Mouse (Mus musculus) intestine, embryonic 16.5 days (tissue): ENCODE measurements around the gene Aamp. TPM values are rescaled to one million over a fixed set of nuclear protein-coding genes. Genes with fewer than 3 reads are reported as not detected.

Source experiments
- ATAC-seq: fragments of 200-750 bp; cut with Nextera tagmentation; 2 replicates; pipeline ENCODE4 v1.8.0; 2017; ENCODE audit warnings: moderate TSS enrichment, moderate library complexity
- H3K27ac ChIP-seq: fragments of 300-500 bp; sonication (generic); 2 replicates; pipeline ENCODE4 v1.5.1; 2014; ENCODE audit warnings: mild to moderate bottlenecking, low read length
- H3K27me3 ChIP-seq: fragments of 300-500 bp; sonication (generic); replicated peaks from 2 replicates; pipeline ENCODE4 v1.6.1; 2014; ENCODE audit warnings: low read length, control low read depth, mixed read lengths; ENCODE audit not compliant: control insufficient read depth, insufficient read depth
- H3K36me3 ChIP-seq: fragments of 300-500 bp; sonication (generic); 2 replicates; pipeline ENCODE4 v1.6.1; 2014; ENCODE audit warnings: low read length, control low read depth; ENCODE audit not compliant: control insufficient read depth, insufficient read depth
- H3K4me1 ChIP-seq: fragments of 300-500 bp; sonication (generic); 2 replicates; pipeline ENCODE4 v1.6.1; 2014; ENCODE audit warnings: low read length, control low read depth, mixed read lengths; ENCODE audit not compliant: control insufficient read depth, insufficient read depth
- H3K4me2 ChIP-seq: fragments of 300-500 bp; sonication (generic); 2 replicates; pipeline ENCODE4 v1.6.1; 2014; ENCODE audit warnings: low read depth, low read length, control low read depth
- H3K4me3 ChIP-seq: fragments of 300-500 bp; sonication (generic); 2 replicates; pipeline ENCODE4 v1.5.1; 2014; ENCODE audit warnings: mild to moderate bottlenecking, low read length
- H3K9ac ChIP-seq: fragments of 300-500 bp; sonication (generic); 2 replicates; pipeline ENCODE4 v1.6.1; 2014; ENCODE audit warnings: low read depth, low read length
- H3K9me3 ChIP-seq: fragments of 300-500 bp; sonication (generic); 2 replicates; pipeline ENCODE4 v1.6.1; 2016; ENCODE audit warnings: low read length, control low read depth; ENCODE audit not compliant: control insufficient read depth
- WGBS: fragments of 180-500 bp; shearing (Covaris S2); extraction: QIAGEN DNeasy Blood & Tissue Kit; methylation state at CpG from one replicate; pipeline ENCODE4 v1.1.7; 2014; 5-methylcytosine and 5-hydroxymethylcytosine counted together
- polyA plus RNA-seq: library from polyadenylated mRNA; unstranded; fragments of >200 nt; fragmentation: Nextera tagmentation; extraction: Ambion mirVana; gene quantifications from 2 replicates; pipeline ENCODE4 v1.2.1, GENCODE M21; 2015

Gene Aamp
- polyA plus RNA-seq, 1 experiment from 2014 or later = 256 TPM

- Histone ChIP-seq H3K36me3 (peaks cover 15% of the 10 kb centered on the region), H3K27ac (no peak overlapping the region), H3K9ac (no peak overlapping the region), H3K4me1 (peaks cover 37% of the 10 kb centered on the region), H3K4me2 (no peak overlapping the region), H3K27me3 (no peaks in the 10 kb centered on the region), H3K4me3 (no peak overlapping the region), H3K9me3 (no peaks in the 10 kb centered on the region)
- ATAC-seq = no peak
- WGBS = 85% methylated on average over 11 of the region's 11 CpGs
Measured at GRCm38 (mm10) chr1:74278988-74279387, 5.5 kb downstream of the Aamp start.

DNA sequence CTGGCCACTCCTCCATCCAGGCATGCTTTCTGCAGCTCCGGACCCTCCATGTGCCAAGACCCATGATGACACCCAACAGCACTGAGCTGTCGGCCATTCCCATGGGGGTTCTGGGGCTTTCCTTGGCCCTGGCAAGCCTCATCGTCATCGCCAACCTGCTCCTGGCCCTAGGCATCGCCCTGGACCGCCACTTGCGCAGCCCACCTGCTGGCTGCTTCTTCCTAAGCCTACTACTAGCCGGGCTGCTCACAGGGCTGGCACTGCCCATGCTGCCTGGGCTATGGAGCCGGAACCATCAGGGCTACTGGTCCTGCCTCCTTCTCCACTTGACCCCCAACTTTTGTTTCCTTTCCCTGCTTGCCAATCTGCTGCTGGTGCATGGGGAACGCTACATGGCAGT is 6.0 kb downstream of the Aamp start, which contains the start of gene Gpbar1:
Gpbar1 (plus strand) TSS at position 13 of the 400 bp plus-strand sequence.
- no peak for ATAC-seq
- H3K27ac ChIP-seq = no peak within 1 kb of the TSS
- H3K4me1 ChIP-seq = peaks cover 33% of the 10 kb centered on the region
- WGBS = 91% methylated on average over 10 of the region's 10 CpGs
- H3K4me3 ChIP-seq = peak within 1 kb of the TSS; percentile 9; the same call in 1 of the 2 replicates
- peak within 1 kb of the TSS; percentile 23 for H3K9ac ChIP-seq
- H3K36me3 ChIP-seq = peaks cover 15% of the 10 kb centered on the region
- H3K9me3 ChIP-seq = no peaks in the 10 kb centered on the region
- H3K27me3 ChIP-seq = no peaks in the 10 kb centered on the region
- peak within 1 kb of the TSS; percentile 6; the same call in 1 of the 2 replicates for H3K4me2 ChIP-seq

- Histone ChIP-seq H3K27ac (no peak overlapping the region), H3K4me3 (no peak overlapping the region), H3K4me2 (no peak overlapping the region), H3K27me3 (no peaks in the 10 kb centered on the region), H3K9ac (peak overlapping the region; percentile 23; the same call in 1 of the 2 replicates), H3K4me1 (peaks cover 30% of the 10 kb centered on the region), H3K36me3 (peaks cover 12% of the 10 kb centered on the region), H3K9me3 (no peaks in the 10 kb centered on the region)
- ATAC-seq = no peak
- WGBS = 38% methylated on average over 8 of the region's 8 CpGs
Measured at GRCm38 (mm10) chr1:74277883-74278537, 6.5 kb downstream of the Aamp start.

DNA sequence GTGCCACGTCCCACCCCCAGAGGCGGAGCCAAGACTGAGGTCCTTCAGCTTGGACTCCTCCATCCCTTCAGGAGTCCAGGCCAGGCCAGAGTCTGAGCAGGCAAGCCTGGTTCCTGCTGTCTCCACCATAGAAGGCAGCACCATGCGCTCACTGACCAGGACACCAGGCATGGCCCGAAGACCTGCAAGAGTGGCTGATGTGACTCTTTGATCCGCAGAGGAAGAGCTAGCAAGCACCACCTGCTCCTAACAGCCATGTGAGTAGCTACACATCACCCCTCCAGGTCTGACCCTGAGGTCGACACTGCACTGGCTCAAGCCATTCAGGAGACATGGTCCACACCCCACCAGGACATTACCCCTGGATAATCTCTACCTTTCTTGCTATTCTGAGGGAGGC is 7.5 kb downstream of the Aamp start:
- 48% methylated on average over 6 of the region's 6 CpGs for WGBS
- peak overlapping the region; percentile 6; the same call in 1 of the 2 replicates for H3K4me2 ChIP-seq
- H3K4me1 ChIP-seq = peaks cover 30% of the 10 kb centered on the region
- no peak overlapping the region for H3K27ac ChIP-seq
- H3K36me3 ChIP-seq = peaks cover 7% of the 10 kb centered on the region; the same call in 1 of the 2 replicates
- H3K9me3 ChIP-seq = no peaks in the 10 kb centered on the region
- H3K9ac ChIP-seq = peak overlapping the region; percentile 23
- ATAC-seq = no peak
- peak overlapping the region; percentile 9; the same call in 1 of the 2 replicates for H3K4me3 ChIP-seq
- H3K27me3 ChIP-seq = no peaks in the 10 kb centered on the region

GRCm38 (mm10) chr1:74275015-74275414 is 9.5 kb downstream of the Aamp start:
- peak overlapping the region; percentile 64 for H3K27ac ChIP-seq
- peak overlapping the region; percentile 15; the same call in 1 of the 2 replicates for H3K9ac ChIP-seq
- peak overlapping the region; percentile 25 for H3K4me2 ChIP-seq
- H3K36me3 ChIP-seq = no peaks in the 10 kb centered on the region
- no peak overlapping the region for H3K4me3 ChIP-seq
- no peaks in the 10 kb centered on the region for H3K9me3 ChIP-seq
- H3K27me3 ChIP-seq = no peaks in the 10 kb centered on the region
- 20% methylated on average over 9 of the region's 9 CpGs for WGBS
- peaks cover 17% of the 10 kb centered on the region for H3K4me1 ChIP-seq
- ATAC-seq = peak; percentile 75

DNA sequence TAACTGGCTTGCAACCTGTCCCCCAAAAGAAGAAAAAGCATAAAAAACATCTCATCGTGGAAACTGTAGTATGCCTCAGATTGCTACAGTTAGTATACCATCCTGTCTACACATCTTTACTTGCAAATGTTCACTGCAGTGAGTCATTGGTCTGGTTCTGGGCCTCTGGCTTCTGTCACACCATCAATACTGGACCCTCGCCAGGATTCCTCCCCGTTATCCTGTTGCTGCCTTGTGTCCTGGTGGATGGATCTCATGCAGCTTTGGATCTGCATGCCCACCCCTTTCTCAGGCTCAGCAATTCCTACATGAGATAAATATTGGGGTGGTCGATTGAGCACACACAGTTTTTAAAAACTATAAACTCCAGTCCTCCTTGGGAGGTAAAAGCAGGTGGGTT is 12.9 kb downstream of the Aamp start:
- Histone ChIP-seq H3K4me1 (peaks cover 12% of the 10 kb centered on the region), H3K4me3 (no peak overlapping the region), H3K36me3 (peaks cover 4% of the 10 kb centered on the region; the same call in 1 of the 2 replicates), H3K4me2 (no peak overlapping the region), H3K27me3 (no peaks in the 10 kb centered on the region), H3K27ac (no peak overlapping the region), H3K9me3 (no peaks in the 10 kb centered on the region; the same call in 1 of the 2 replicates), H3K9ac (no peak overlapping the region)
- 51% methylated on average over 4 of the region's 4 CpGs for WGBS
- ATAC-seq = no peak

GRCm38 (mm10) chr1:74268750-74269149 is 15.8 kb downstream of the Aamp start:
- Histone ChIP-seq H3K9ac (no peak overlapping the region), H3K4me1 (no peaks in the 10 kb centered on the region), H3K36me3 (peaks cover 28% of the 10 kb centered on the region), H3K9me3 (no peaks in the 10 kb centered on the region; the same call in 1 of the 2 replicates), H3K4me2 (no peak overlapping the region), H3K27me3 (no peaks in the 10 kb centered on the region), H3K27ac (no peak overlapping the region), H3K4me3 (no peak overlapping the region)
- no peak for ATAC-seq
- WGBS = 82% methylated on average over 8 of the region's 8 CpGs

GRCm38 (mm10) chr1:74262510-74262909 is 22.0 kb downstream of the Aamp start:
- no peak overlapping the region for H3K9ac ChIP-seq
- 89% methylated on average over 6 of the region's 6 CpGs for WGBS
- H3K27me3 ChIP-seq = no peaks in the 10 kb centered on the region
- no peaks in the 10 kb centered on the region for H3K4me1 ChIP-seq
- peaks cover 38% of the 10 kb centered on the region for H3K36me3 ChIP-seq
- H3K9me3 ChIP-seq = no peaks in the 10 kb centered on the region
- no peak for ATAC-seq
- H3K4me2 ChIP-seq = no peak overlapping the region
- H3K27ac ChIP-seq = no peak overlapping the region
- no peak overlapping the region for H3K4me3 ChIP-seq

DNA sequence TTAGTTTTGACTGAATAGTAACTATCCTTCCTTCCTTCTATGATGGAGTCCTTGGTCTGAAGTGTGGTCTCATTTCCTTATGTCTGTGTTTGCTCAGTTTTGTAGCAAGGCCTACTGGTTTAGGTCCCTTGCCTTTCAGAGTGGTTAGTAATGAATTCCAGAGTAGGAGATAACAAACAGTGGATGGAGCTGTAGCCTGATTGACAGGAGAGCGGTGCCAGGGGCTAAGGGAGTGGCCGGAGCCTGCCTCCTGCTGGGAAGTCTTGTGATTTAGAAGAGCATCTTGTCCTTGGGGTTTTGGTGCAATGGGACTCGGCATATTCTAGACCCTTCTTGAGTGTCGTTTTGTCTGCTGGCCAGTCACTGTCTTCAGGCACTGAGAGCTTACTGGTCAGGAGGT is 27.8 kb downstream of the Aamp start:
- no peak overlapping the region for H3K9ac ChIP-seq
- WGBS = 77% methylated on average over 4 of the region's 4 CpGs
- no peaks in the 10 kb centered on the region for H3K27me3 ChIP-seq
- peaks cover 5% of the 10 kb centered on the region for H3K4me1 ChIP-seq
- no peaks in the 10 kb centered on the region for H3K9me3 ChIP-seq
- H3K36me3 ChIP-seq = peaks cover 9% of the 10 kb centered on the region; the same call in 1 of the 2 replicates
- H3K4me3 ChIP-seq = no peak overlapping the region
- ATAC-seq = peak; percentile 15; the same call in 1 of the 2 replicates
- peak overlapping the region; percentile 57; the same call in 1 of the 2 replicates for H3K27ac ChIP-seq
- H3K4me2 ChIP-seq = no peak overlapping the region
